Mouse (Mus musculus) kidney, adult 18-20 months (tissue): ENCODE results near the gene Agbl2.
"Not testable (repeated sequence)": the region's sequence is repeated elsewhere in the genome, so short reads cannot be mapped to it uniquely, and the experiment has no call there.

Experiments
- DNase-seq: peaks from one replicate; pipeline ENCODE4 v3.0.0; 2021

Gene Agbl2

DNA sequence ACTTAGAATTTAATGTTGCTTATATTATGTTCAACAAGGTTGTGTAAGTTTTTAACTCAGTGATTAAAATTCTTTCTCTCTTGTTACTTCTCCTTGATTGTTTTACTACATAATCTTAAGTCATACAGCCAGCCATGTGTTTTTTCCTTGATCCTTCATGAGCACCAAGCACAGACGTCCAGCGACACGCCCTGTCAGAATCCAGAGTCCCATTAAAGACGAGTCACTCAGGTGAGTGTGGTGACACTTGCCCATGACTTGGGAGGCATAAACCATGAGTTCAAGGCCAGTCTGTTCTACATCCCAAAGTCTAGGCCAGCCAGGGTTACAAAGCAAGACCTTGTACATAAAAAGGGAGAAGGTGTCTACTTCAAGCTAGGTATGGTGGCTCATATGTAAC is 33.6 kb downstream of the Agbl2 start:
- no peak for DNase-seq

- no peak for DNase-seq
These were observed 36.2 kb downstream of the Agbl2 start for GRCm38 (mm10) chr2:90818710-90819109.

GRCm38 (mm10) chr2:90820894-90821293 is 38.4 kb downstream of the Agbl2 start:
- no peak for DNase-seq

DNA sequence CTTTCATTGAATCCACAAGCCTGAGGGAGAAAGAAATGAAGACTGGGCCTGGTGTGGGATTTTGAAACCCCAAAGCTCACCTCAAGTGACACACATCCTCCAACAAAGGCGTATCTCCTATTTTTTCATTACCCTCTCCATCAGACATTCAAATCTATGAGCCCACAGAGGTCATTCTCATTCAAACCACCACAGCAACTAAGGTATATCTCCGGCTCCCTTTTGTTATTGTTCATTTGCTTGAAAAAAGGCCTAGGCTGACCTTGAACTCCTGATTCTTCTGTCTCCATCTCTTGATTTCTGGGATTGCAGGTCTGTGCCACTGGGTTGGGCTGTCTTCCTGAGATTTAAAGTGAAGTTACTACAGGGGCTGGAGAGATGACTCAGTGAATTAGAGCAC is 40.5 kb downstream of the Agbl2 start:
- DNase-seq: no peak

DNA sequence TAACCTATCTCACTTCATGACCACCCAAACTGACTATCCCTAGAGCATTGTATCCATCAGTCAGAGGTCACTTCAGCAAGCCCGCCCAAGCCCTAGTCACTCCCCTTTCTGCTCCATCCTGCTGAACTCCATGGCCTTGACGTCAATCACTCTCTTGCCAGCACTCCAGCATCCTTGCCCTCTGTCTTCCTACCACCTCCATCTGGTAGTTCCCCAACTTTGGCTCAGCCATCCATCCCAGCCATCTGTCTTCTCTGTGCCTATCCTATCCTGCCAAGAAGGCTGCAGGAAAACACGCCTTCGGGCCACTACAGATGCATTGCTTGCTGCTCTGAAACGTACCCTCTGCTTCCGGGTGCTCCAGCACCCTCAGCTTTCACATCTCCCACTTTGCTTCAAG is 41.3 kb downstream of the Agbl2 start:
- DNase-seq: no peak

- DNase-seq: not testable (repeated sequence)
These were observed 42.0 kb downstream of the Agbl2 start for GRCm38 (mm10) chr2:90824528-90824927.

DNA sequence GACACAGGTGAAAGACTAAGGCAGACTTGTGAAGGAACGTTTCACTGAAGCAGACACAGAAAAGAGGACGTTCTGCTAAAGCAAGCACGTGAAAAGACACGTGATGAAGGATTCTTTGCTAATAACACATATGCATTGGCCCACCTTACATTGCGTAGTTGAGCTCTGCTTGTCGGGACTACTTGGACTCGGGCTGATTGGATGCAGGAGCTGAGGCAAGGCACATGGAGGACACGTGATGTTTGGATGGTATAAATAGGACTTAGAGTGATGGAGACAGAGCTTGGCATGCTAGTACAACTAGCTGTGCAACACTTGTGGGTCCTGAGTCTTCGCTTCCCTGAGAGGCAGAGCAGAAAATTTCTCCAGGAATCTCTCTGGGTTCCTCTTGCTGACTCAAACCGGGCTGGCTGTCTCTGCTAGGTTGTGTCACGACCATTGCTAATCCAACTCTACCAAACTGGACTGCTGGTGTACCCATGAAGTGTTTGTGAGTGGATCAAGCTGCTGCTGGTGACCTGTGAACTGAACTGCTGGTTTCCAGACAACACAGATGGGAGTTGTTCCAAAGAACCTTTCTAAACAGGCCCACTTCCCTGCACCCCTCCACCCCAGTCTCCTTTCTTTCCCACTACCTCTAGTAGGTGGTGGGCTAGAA is 43.1 kb downstream of the Agbl2 start:
- DNase-seq: no peak

DNA sequence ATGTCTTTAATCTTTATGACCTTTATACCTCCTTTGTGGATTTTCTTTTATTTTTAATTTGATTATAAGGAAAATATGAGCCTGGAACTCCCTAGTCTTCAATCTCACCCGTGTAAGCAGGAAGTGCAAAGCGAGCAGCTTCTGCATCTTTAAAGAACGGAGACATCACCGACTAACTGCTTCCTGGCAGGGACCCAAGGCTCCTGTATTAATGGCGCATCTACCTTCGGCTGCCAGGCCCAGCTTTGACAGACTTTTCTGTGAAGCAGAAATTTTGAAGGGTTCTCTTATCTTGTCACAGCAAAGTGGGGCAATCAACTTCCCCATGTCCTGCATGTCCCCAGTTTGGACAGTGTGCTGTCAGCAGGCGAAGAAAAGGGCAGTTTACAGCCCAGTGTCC is 46.2 kb downstream of the Agbl2 start:
- DNase-seq: no peak

- no peak for DNase-seq
These were observed 51.0 kb downstream of the Agbl2 start for GRCm38 (mm10) chr2:90833502-90833901.

- no peak for DNase-seq
These were observed 56.1 kb downstream of the Agbl2 start for GRCm38 (mm10) chr2:90838621-90839020.

DNA sequence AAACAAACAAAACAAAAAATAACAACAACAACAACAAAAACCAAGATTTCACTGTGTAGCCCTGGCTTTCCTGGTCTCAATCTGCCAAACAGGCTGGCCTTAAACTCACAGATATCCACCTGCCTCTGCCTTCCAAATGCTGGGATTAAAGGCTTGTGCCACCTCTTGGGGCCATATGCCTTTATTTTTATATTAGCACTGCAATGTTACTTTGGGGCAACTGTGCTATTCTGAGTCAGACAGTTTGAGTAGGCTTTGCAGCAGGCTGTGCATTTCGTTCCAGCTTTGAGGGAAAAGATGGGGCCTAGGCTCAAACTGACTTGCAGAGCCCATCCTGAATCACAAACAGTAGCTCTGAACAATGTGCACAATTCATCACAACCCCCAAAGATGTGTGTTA is 61.1 kb downstream of the Agbl2 start:
- DNase-seq: no peak

DNA sequence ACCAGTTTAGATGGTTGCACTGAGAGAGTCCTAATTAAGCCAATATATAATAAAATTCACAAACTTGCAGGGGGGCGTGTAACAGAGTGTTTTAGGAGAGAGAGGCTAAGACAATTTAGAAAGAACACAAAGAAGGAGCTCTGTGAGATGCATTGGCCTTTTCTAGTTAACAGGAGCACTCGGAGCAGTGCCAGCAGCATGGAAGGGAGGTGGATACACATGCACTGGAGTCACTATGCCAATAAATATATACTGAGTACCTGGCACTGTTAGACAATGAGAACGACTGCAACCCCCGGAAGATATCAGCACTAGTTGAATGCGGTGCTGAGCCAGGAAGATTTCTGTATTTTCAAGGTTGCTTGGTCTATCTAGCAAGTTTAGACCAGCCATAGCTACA is 61.7 kb downstream of the Agbl2 start:
- no peak for DNase-seq

DNA sequence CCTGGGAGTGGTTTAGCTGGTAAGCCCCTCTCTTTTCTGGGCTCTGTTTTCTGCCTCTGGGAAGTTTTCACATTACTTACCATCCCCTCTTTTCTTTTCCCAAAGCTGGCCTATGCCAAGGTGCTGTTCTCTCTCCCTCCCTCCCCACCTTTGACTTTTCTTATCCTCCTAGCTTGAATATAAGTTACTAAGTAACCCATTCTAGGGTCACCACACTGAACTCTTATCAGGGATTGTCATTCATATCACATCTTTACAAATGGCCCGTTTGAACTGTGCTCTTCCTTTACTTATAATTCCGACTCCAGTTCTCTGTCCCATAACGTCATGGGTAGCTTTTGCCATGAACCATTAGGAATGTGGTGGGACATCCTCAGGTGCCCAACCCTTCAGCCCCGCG is 62.7 kb downstream of the Agbl2 start:
- no peak for DNase-seq

DNA sequence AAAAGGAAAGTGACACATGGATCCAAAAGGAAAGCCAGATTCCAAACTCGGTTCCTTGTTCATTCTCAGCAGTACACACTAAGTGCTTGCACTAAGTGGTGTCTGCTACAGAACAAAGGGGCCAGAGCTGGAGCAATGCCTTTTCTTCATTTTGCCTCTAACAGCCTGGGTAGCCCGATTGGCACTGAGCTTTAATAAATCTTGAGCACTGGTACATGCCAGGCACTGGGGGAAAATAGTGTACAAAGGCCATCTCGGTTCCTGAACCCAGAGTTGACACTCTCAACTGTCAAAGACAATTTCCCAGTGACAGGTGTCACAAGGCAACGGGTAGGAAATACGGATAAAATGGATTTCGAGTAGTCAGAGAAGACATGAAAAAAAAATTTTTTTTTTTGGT is 63.6 kb downstream of the Agbl2 start:
- peak; percentile 42 for DNase-seq

DNA sequence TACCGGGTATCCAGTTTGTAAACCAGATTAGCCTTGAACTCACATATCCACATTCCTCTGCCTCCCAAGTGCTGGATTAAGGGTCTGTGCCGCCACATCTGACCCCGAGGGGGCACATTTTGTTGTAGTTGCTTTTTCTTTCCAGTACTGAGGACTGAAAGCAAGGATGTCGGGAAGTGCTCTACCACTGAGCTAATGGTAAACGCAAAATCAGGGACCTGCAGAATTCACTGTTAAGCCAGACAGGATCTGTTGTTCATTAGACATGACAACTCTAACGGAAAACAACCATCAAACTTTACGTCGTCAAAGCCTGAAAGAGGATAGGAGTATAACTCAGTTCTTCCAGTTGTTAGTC is 64.0 kb downstream of the Agbl2 start:
- DNase-seq: no peak

DNA sequence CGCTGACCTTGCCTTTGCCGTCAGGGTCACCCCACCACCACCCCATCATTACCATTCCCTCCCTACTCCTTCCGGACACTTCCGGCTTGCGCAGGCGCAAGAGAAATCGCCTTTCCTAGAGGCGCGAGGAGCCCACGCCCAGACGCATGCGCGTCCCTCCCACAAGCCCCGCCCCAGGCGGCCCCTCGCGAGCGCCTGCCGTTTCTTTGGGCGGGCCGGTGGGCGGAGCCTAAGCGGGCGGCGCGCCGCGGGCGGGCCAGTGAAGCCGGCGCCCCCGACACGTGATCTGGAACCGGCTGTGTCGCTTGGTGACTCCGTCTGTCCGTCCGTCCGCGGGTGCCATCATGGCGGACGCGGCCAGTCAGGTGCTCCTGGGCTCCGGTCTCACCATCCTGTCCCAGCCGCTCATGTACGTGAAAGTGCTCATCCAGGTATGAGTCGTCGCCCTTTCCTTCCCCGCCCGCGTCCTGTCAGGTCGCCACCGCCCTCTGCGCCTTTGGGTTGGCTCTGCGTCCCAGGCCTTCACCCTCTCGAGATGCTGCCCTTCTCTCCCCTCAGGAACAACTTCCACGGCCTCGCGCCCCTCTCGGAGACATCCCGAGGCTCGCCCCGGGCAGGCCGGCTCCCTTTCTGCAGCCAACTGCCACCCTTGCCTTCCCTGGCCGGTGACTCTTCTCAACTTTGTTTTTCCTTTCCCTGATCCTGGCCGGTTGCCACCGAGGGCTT is 64.6 kb downstream of the Agbl2 start, which contains the start of gene Mtch2:
Gene Mtch2 (plus strand): TSS at position 201 of the 726 bp plus-strand sequence.
- DNase-seq: peak; percentile 99

DNA sequence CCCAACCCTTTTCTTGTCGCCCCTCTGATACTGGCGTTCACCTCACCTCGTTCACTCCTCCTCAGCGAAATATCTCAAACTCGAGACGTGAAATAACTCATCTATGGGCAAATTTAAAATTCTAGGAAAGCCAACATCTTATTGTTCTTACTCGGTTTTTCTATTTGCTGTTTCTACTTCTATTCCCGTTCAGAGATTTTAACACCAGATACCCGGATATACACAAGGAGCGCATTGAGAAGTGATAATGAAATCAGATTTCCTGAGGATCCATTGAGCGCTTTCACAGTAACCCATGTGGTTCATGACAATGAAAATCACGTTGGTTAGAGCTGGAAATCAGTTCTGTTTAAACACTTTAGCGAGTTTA is 65.1 kb downstream of the Agbl2 start:
- no peak for DNase-seq

DNA sequence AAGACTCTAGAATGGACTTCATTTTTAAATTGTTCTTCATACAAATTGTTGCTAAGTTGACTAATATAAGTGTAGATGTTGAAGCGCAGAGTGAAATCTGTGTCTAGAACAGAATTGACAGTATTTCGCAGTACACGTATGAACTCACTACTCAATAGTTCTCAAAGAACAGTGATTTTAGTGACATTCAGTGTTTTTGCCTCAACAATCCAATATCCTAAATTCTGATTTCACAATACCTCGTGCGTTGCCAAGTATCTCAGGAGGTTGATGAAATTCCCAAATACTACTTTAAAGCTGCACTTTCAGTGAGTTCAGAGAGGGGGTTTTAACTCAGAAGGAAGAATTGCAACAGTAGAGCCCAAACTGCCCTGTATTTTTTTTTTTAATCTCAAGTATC is 65.8 kb downstream of the Agbl2 start:
- no peak for DNase-seq

- DNase-seq: no peak
These were observed 67.9 kb downstream of the Agbl2 start for GRCm38 (mm10) chr2:90850401-90850800.

DNA sequence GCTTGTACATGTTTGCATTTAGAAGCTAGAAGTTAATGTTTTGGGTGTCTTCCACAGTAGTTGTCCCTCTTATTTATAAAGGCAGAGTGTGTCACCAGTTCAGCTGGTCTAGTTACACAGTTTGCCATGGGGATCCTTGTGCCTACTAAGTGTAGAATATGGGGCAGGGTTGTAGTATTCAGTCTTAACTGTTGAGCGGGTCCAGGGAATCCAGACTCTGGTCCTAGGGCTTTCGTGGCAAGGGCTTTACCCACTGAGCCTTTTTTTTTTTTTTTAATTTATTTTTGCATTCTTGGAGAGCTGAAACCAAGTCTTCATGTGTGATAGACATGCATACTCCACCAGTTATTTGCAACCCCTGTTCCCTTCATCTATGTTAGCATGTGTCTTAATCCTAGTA is 79.0 kb downstream of the Agbl2 start:
- no peak for DNase-seq

DNA sequence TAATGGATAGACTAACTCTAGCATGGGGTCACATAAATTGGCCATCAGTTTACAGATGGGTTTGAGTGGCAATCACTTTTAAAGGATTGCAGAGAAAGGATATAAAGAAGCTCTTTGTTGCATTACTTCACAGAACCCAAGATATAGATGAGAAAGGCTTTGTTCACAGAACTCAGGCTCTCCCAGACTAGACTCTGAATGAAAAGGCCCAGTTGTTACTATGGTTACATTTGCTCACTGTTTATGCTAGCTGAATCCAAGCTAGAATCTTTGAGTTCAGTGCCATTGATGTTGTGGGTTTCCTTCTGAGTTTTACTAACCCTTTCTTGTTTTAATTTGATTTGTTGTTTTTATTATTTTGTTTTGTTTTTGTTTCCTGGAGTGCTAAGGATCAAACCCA is 81.7 kb downstream of the Agbl2 start:
- DNase-seq: no peak

GRCm38 (mm10) chr2:90866524-90866923 is 84.0 kb downstream of the Agbl2 start:
- peak; percentile 81 for DNase-seq

DNA sequence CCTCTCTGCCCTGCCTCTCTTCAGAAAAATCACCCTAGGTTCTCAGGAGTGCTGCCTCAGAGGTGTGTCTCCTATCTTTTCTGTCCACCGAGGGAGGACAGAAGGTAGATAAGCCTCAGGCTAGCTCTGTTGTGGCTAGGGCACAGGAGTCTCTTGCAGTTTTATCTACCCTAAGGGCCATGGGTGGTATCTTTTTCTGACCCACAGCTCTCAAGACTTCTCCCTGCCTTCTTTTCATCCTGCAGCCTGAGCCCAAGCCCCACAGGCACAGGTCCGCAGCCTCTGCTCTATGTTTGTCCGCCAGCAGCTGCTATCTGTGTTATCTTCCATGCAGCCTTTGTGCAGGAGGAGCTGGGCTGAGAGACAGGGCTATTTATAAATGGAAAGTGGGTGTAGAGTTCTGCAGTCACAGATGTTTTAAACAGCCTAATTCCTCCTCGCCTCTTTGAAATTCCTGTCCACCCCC is 87.6 kb downstream of the Agbl2 start:
- DNase-seq: no peak

GRCm38 (mm10) chr2:90871180-90871961 is 88.8 kb downstream of the Agbl2 start:
- no peak for DNase-seq
